Mouse (Mus musculus) liver, embryonic 15.5 days (tissue): ENCODE measurements around the gene Prkn. TPM values are rescaled to one million over a fixed set of nuclear protein-coding genes. Genes with fewer than 3 reads are reported as not detected.

Source experiments
- ATAC-seq: fragments of 200-750 bp; cut with Nextera tagmentation; 2 replicates; pipeline ENCODE4 v1.8.0; 2017; ENCODE audit warnings: moderate number of reproducible peaks, mild to moderate bottlenecking, moderate library complexity; ENCODE audit not compliant: insufficient read depth
- H3K27ac ChIP-seq: fragments of 300-500 bp; sonication (generic); replicated peaks from 2 replicates; pipeline ENCODE4 v1.5.1; 2015; ENCODE audit warnings: mild to moderate bottlenecking, inconsistent platforms
- H3K27me3 ChIP-seq: fragments of 300-500 bp; sonication (generic); 2 replicates; pipeline ENCODE4 v1.6.1; 2015; ENCODE audit warnings: mild to moderate bottlenecking, inconsistent platforms
- H3K36me3 ChIP-seq: fragments of 300-500 bp; sonication (generic); replicated peaks from 2 replicates; pipeline ENCODE4 v1.6.1; 2015; ENCODE audit warnings: moderate library complexity, mild to moderate bottlenecking, inconsistent platforms
- H3K4me1 ChIP-seq: fragments of 300-500 bp; sonication (generic); replicated peaks from 2 replicates; pipeline ENCODE4 v1.6.1; 2015; ENCODE audit warnings: inconsistent platforms
- H3K4me2 ChIP-seq: fragments of 300-500 bp; sonication (generic); 2 replicates; pipeline ENCODE4 v1.6.1; 2015; ENCODE audit warnings: moderate library complexity, mild to moderate bottlenecking, inconsistent platforms
- H3K4me3 ChIP-seq: fragments of 300-500 bp; sonication (generic); replicated peaks from 2 replicates; pipeline ENCODE4 v1.5.1; 2015; ENCODE audit warnings: mild to moderate bottlenecking, inconsistent platforms
- H3K9ac ChIP-seq: fragments of 300-500 bp; sonication (generic); 2 replicates; pipeline ENCODE4 v1.6.1; 2015; ENCODE audit warnings: moderate library complexity, mild to moderate bottlenecking, inconsistent platforms
- H3K9me3 ChIP-seq: fragments of 300-500 bp; sonication (generic); replicated peaks from 2 replicates; pipeline ENCODE4 v1.6.1; 2016; ENCODE audit warnings: inconsistent platforms
- WGBS: fragments of 180-500 bp; shearing (Covaris S2); methylation state at CpG from one replicate; pipeline ENCODE4 v1.1.7; 2015; ENCODE audit warnings: mixed read lengths; ENCODE audit not compliant: insufficient replicate concordance; 5-methylcytosine and 5-hydroxymethylcytosine counted together
- polyA plus RNA-seq: library from polyadenylated mRNA; unstranded; fragments of >200 nt; fragmentation: Nextera tagmentation; extraction: Ambion mirVana; gene quantifications from 2 replicates; pipeline ENCODE4 v1.2.1, GENCODE M21; 2015

Gene Prkn
- polyA plus RNA-seq, 1 experiment from 2014 or later: 0.38 TPM

DNA sequence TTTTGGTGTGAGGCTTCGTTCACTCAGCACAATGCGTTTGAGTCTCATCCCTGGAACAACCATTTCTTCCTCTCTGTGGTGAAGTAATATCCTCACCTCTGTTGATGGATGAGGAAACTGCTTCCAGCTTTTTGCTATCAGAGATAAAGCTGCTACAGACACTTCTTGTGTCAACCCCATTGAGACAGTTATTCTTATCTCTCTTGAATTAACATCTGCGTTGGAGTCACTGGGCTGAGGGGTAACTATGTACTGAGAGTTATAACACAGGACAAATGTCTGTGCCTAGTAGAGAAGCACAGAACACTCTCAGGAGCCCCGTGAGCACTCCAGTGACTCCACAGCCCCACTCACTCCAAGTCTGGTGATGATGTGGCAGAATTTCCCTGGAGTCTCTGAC lies 500.2 kb downstream of the Prkn start:
- no peak overlapping the region for H3K4me3 ChIP-seq
- ATAC-seq: no peak
- no peak overlapping the region for H3K9ac ChIP-seq
- H3K27ac ChIP-seq: no peak overlapping the region
- H3K36me3 ChIP-seq: no peaks in the 10 kb centered on the region
- no peaks in the 10 kb centered on the region for H3K4me1 ChIP-seq
- no peak overlapping the region for H3K4me2 ChIP-seq
- WGBS: 40% methylated on average over 4 of the region's 4 CpGs
- no peaks in the 10 kb centered on the region for H3K9me3 ChIP-seq
- no peaks in the 10 kb centered on the region for H3K27me3 ChIP-seq

DNA sequence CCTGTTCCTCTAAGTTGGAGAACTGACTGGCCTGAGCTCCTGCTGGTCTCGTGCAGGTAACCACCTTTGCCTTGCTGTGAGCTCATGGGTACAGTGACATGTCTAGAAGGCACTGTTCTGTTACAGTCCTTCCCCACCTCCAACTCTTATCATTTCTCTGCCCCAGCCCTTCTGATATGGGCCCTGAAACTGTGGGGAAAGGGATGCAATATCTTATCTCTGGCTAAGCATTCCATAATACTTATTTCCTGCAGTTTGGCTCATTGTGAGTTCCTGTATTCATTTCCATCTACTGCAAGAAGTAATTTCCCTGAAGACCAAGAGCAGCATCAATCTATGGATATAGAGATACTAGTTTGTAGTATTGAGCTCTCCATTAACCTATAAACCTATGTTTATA lies 506.1 kb downstream of the Prkn start:
- Histone ChIP-seq H3K27me3 (no peaks in the 10 kb centered on the region), H3K36me3 (no peaks in the 10 kb centered on the region), H3K4me1 (no peaks in the 10 kb centered on the region), H3K9me3 (no peaks in the 10 kb centered on the region), H3K9ac (no peak overlapping the region), H3K27ac (no peak overlapping the region), H3K4me2 (no peak overlapping the region), H3K4me3 (no peak overlapping the region)
- ATAC-seq: no peak
- WGBS: 44% methylated on average over 1 of the region's 1 CpGs

DNA sequence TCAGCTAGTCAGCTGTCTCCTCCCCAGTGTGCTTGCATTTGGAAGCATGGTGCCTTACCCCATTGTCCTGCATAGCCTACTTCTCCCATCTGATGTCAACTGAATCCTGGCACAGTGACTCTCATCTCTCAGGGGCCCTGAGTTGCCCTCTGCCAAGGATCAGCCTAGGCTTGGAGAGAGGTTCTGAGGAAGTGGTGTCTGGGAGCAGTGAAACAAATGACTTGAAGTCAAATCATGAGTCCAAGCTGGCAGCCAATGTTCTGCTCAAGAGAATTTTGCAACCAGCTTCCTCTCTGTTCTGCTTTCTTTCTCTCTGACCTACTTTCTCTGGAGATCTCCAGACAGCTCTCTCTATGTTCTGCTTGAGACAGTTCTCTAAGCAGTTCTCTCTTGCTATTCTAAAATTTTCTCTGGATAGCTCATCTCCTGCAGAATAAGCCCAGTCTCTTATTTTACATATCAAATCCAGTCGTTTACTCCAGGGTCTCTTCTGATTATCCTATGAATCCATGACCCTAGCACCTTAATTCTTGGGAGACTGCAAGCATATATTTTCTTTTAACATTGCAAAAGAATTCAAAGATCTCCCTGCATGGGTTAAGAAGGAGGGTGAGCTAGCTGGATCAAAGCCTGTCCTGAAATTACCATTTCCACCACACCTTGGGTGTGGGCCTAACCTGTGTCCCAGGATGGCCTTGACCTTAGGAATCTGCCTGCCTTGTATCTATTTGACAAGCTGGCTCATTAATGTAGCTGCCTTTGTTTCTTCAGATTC lies 512.8 kb downstream of the Prkn start:
- Histone ChIP-seq H3K9ac (no peak overlapping the region), H3K4me2 (no peak overlapping the region), H3K27me3 (no peaks in the 10 kb centered on the region), H3K4me3 (no peak overlapping the region), H3K36me3 (no peaks in the 10 kb centered on the region), H3K9me3 (no peaks in the 10 kb centered on the region), H3K27ac (no peak overlapping the region), H3K4me1 (no peaks in the 10 kb centered on the region)
- no peak for ATAC-seq
- WGBS: 25% methylated on average over 1 of the region's 1 CpGs

DNA sequence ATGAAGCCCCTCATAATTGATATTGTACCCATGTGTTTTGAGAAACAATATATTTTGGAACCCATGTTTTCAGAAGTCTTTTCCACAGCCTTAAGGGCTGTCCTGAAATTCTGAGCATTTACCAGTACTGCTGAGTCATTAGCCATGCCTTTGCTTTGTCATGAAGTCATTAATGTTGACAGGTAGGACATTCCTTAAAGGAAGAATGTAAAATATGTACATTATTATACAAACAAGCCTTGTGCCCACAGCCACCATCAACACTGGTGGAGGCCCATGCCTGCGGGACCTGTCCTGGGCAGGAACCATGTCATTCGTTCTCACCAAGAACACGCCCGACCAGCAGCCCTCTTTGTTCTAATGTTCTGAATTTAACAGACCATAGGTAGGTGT lies 513.4 kb downstream of the Prkn start:
- Histone ChIP-seq H3K36me3 (no peaks in the 10 kb centered on the region), H3K9ac (no peak overlapping the region), H3K9me3 (no peaks in the 10 kb centered on the region), H3K4me1 (no peaks in the 10 kb centered on the region), H3K27ac (no peak overlapping the region), H3K4me3 (no peak overlapping the region), H3K4me2 (no peak overlapping the region), H3K27me3 (no peaks in the 10 kb centered on the region)
- ATAC-seq: no peak
- 73% methylated on average over 4 of the region's 4 CpGs for WGBS

DNA sequence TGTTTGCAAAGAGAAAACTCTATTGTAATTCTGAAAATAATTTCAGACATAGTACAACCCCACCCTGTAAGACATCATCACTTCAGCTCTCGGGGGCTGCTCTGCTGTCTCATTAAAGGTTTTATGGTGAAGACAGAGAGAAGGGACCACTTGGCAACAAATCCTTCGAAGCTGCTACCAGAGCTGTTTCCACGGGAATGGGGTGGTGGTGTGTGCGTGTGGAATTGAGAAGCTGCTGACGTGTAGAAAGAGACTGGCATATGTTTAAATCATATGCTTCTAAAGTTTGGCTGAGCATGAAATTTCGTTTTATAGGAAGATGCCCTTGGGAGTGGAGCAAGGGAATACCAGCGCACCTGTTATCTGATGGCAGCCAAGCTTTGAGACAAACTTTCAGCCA lies 514.2 kb downstream of the Prkn start:
- H3K27me3 ChIP-seq: no peaks in the 10 kb centered on the region
- H3K4me2 ChIP-seq: no peak overlapping the region
- WGBS: 62% methylated on average over 7 of the region's 7 CpGs
- H3K9me3 ChIP-seq: no peaks in the 10 kb centered on the region
- ATAC-seq: no peak
- H3K4me1 ChIP-seq: no peaks in the 10 kb centered on the region
- no peaks in the 10 kb centered on the region for H3K36me3 ChIP-seq
- H3K27ac ChIP-seq: no peak overlapping the region
- H3K4me3 ChIP-seq: no peak overlapping the region
- no peak overlapping the region for H3K9ac ChIP-seq

DNA sequence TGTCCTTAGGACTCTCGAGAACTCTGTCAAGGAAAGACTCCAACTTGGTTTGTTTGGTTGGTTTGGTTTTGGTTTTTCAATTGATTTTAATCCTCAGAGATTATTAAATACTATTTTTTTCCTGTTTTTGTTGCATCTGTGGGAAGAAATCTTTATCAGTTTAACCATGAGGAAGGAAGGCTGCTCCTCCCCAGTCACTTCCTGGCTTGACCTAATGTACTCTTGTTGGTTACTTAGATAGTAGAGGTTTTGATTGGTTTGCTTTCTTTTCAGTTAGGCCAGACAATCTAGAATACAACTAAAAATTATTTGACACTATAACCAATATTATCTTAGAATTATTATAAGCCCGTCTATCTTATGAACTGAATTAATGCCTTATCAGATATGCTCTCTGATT lies 535.3 kb downstream of the Prkn start:
- Histone ChIP-seq H3K27me3 (no peaks in the 10 kb centered on the region), H3K4me1 (no peaks in the 10 kb centered on the region), H3K4me3 (no peak overlapping the region), H3K4me2 (no peak overlapping the region), H3K36me3 (no peaks in the 10 kb centered on the region), H3K9me3 (no peaks in the 10 kb centered on the region), H3K27ac (no peak overlapping the region), H3K9ac (no peak overlapping the region)
- no peak for ATAC-seq
- WGBS: 55% methylated on average over 2 of the region's 2 CpGs

DNA sequence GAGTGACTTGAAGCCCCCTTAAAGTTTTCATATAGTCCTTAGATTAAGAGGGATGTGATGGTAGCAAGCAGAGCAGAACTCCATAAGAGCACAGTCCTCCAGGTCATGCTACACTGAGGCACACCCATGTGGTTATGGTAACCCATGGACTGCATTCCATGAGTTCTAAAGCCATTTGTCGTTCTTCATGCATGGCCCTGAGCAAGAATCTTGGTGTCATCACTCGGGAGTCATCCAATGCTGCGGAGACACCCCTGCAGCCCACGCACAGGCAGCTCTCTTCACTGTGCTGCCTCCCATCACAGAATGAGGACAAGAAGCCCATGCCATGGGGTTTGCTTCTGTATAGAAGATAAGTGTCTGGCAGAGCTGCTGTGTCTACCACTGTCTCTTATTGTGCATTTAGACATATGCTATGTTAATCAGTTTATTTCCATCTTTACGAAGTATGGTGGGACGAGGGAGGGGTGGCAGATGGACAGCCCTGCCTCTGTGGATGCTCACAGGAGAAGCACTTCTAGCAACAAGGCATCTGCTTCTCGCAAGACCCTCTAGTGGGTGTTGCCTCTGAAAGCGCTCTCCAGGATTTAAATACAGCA lies 543.3 kb downstream of the Prkn start:
- H3K4me1 ChIP-seq: no peaks in the 10 kb centered on the region
- H3K9ac ChIP-seq: no peak overlapping the region
- 59% methylated on average over 8 of the region's 8 CpGs for WGBS
- H3K4me2 ChIP-seq: no peak overlapping the region
- ATAC-seq: no peak
- no peaks in the 10 kb centered on the region for H3K36me3 ChIP-seq
- H3K27me3 ChIP-seq: no peaks in the 10 kb centered on the region
- H3K9me3 ChIP-seq: no peaks in the 10 kb centered on the region
- no peak overlapping the region for H3K4me3 ChIP-seq
- no peak overlapping the region for H3K27ac ChIP-seq

DNA sequence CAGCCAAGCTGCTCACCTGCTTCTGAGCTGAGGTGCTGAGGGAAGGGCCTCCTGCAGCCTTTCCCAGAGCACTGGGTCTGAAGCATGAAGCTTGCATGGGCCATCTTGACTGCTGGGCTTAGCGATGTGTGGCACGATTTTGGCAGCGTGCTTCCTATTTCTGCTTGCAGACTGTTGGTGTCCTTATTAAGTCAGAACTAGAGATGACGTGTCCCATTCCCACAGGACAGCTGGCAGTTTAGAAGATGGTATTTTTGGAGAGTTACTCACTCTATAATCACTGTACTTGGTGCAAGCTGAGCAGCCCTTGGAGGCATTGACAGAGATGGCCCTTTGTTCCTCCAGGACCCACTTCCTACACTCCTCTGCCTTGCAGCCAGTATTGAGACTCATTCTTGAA lies 545.1 kb downstream of the Prkn start:
- WGBS: 61% methylated on average over 4 of the region's 4 CpGs
- Histone ChIP-seq H3K4me1 (no peaks in the 10 kb centered on the region), H3K9me3 (no peaks in the 10 kb centered on the region)

DNA sequence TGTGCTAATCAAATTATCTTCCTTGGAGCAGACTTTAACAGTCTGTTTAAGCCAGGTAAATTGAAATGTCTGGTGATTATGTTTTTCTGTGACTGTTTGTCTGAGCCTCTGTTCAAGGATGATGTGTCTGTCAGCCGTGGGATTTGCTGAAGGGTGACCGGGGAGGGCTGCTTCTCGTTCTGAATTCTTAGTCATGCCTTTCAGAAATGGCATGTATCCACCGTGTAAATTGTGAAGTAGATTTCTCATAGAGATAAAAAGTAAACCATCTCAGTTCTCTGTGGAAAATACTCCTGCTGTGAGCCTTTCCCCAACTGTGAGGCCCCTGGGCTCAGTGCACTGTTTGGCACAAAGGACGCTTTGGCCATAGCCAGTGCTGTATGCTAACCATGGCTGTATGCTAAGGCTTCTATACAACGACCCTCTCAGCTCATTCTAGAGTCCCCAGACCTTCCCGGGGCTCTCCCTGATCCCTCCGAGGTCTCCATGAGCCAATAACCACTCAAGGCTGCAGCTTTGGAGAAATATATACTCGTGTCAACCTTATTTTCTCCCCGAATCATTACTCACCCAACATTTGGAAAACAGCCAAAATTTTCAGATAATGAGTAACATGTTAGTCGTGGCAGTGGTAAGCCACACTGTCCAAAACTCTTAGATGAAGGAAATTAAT lies 552.6 kb downstream of the Prkn start:
- no peak overlapping the region for H3K4me3 ChIP-seq
- H3K27ac ChIP-seq: no peak overlapping the region
- WGBS: 56% methylated on average over 11 of the region's 11 CpGs
- H3K4me1 ChIP-seq: no peaks in the 10 kb centered on the region
- H3K9ac ChIP-seq: no peak overlapping the region
- H3K36me3 ChIP-seq: no peaks in the 10 kb centered on the region
- H3K27me3 ChIP-seq: no peaks in the 10 kb centered on the region
- no peak for ATAC-seq
- H3K9me3 ChIP-seq: no peaks in the 10 kb centered on the region
- no peak overlapping the region for H3K4me2 ChIP-seq

More for the DNA sequence above, 545.1 kb downstream of the Prkn start:
- H3K27me3 ChIP-seq: no peaks in the 10 kb centered on the region
- H3K9ac ChIP-seq: no peak overlapping the region
- H3K4me3 ChIP-seq: no peak overlapping the region
- no peak overlapping the region for H3K27ac ChIP-seq
- H3K4me2 ChIP-seq: no peak overlapping the region
- no peak for ATAC-seq
- H3K36me3 ChIP-seq: no peaks in the 10 kb centered on the region

DNA sequence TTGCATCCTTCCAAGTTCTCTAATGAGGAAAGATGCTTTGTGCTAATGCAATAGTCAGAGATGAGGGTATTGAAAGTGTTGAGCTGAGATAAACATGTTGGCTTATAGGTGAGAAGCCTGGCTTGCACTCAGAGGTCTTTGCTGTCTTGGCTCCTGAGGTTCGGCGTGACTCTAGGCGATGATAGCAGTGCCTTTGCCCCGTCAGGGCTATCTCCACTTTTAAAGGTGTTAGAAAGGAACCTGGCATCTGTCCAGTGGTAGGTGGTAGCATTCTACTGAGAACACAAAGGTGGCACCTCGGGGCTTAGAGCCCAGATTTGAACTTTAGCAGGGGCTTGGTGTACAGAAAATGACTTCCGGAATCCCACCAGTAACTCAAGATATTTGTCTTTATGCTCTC lies 554.4 kb downstream of the Prkn start:
- no peaks in the 10 kb centered on the region for H3K27me3 ChIP-seq
- WGBS: 60% methylated on average over 6 of the region's 6 CpGs
- no peak for ATAC-seq
- no peak overlapping the region for H3K9ac ChIP-seq
- no peak overlapping the region for H3K4me3 ChIP-seq
- H3K9me3 ChIP-seq: no peaks in the 10 kb centered on the region
- no peak overlapping the region for H3K4me2 ChIP-seq
- no peaks in the 10 kb centered on the region for H3K4me1 ChIP-seq
- H3K36me3 ChIP-seq: no peaks in the 10 kb centered on the region
- H3K27ac ChIP-seq: no peak overlapping the region

DNA sequence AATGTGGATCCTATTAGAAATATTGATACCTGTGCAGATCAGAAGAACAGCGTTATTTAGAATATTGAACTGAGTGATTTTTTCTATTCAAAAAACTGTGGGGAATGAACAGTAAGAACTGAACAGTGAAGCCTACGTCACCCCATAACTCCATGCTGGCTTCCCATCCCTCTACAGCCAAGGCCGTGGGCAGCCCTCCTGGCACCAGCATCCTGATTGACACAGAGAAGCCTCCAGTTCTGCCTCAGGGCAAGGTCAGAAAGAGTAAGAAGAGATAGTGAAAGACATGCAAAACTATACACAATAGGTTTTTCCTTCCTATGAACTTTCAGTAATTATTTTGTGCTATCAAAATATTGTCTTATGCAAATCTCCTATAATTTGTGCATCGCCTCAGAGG lies 557.5 kb downstream of the Prkn start:
- 67% methylated on average over 4 of the region's 4 CpGs for WGBS

More for the DNA sequence above, 557.5 kb downstream of the Prkn start:
- no peaks in the 10 kb centered on the region for H3K36me3 ChIP-seq
- no peak overlapping the region for H3K27ac ChIP-seq
- H3K27me3 ChIP-seq: no peaks in the 10 kb centered on the region
- H3K9me3 ChIP-seq: no peaks in the 10 kb centered on the region
- H3K4me2 ChIP-seq: no peak overlapping the region
- ATAC-seq: no peak
- no peak overlapping the region for H3K9ac ChIP-seq
- no peak overlapping the region for H3K4me3 ChIP-seq
- H3K4me1 ChIP-seq: no peaks in the 10 kb centered on the region
